Mouse (Mus musculus) ES-E14 (cell line): ENCODE measurements at regions not wholly inside any gene's neighbourhood (a gene's known extent, or its start where the extent isn't known, plus 50 kb on each side); places are given as distances from the start of the nearest gene placed in this dataset.
"Not testable (repeated sequence)": the region's sequence is repeated elsewhere in the genome, so short reads cannot be mapped to it uniquely, and the experiment has no call there.

ENCODE experiments used
- DNase-seq: peaks from one replicate; pipeline ENCODE4 v3.0.0-alpha.2; 2013; ENCODE audit warnings: low read depth, low spot score
- H3K27ac ChIP-seq: 2 replicates; pipeline ENCODE4 v1.5.1; 2012; ENCODE audit warnings: low read depth, mild to moderate bottlenecking, low read length, moderate library complexity, mixed read lengths; ENCODE audit not compliant: poor library complexity, insufficient read depth, severe bottlenecking
- H3K36me3 ChIP-seq: 2 replicates; pipeline ENCODE4 v1.6.1; 2012; ENCODE audit warnings: mild to moderate bottlenecking, low read length, moderate library complexity, mixed read lengths; ENCODE audit not compliant: control insufficient read depth, poor library complexity, insufficient read depth, severe bottlenecking
- H3K4me1 ChIP-seq, 2 experiments: fragments of 150-350 bp in 1 of 2; sonication (generic) in 1 of 2; 2 replicates each; pipeline ENCODE4 v1.6.1; 2012; ENCODE audit warnings: low read length in 2 of 2, mild to moderate bottlenecking in 1 of 2, mixed read lengths in 1 of 2; ENCODE audit not compliant: control insufficient read depth in 2 of 2, insufficient read depth in 2 of 2, poor library complexity in 1 of 2
- H3K4me3 ChIP-seq, 2 experiments: fragments of 150-350 bp in 1 of 2; sonication (generic) in 1 of 2; 2 replicates each; pipeline ENCODE4 v1.5.1; 2012; ENCODE audit warnings: low read length in 2 of 2, low read depth in 1 of 2, mild to moderate bottlenecking in 1 of 2, mixed read lengths in 1 of 2; ENCODE audit not compliant: insufficient read depth in 1 of 2, poor library complexity in 1 of 2, severe bottlenecking in 1 of 2
- H3K9ac ChIP-seq: 2 replicates; pipeline ENCODE4 v1.6.1; 2012; ENCODE audit warnings: low read depth, mild to moderate bottlenecking, low read length, mixed read lengths; ENCODE audit not compliant: poor library complexity, insufficient read depth, severe bottlenecking
- H3K9me3 ChIP-seq: fragments of 150-350 bp; sonication (generic); 2 replicates; pipeline ENCODE4 v1.6.1; 2012; ENCODE audit warnings: low read depth, mild to moderate bottlenecking, low read length; ENCODE audit not compliant: control insufficient read depth, insufficient read depth
- CHD2 ChIP-seq: IDR thresholded peaks from 2 replicates; pipeline ENCODE4 v1.6.1; 2014; ENCODE audit warnings: mild to moderate bottlenecking, low read depth, low read length, inconsistent platforms
- HCFC1 ChIP-seq: IDR thresholded peaks from 2 replicates; pipeline ENCODE4 v1.6.1; 2012; ENCODE audit warnings: low read length, inconsistent platforms, borderline replicate concordance; ENCODE audit not compliant: insufficient read depth
- MAFK ChIP-seq: IDR thresholded peaks from 2 replicates; pipeline ENCODE4 v1.6.1; 2014; ENCODE audit warnings: mild to moderate bottlenecking, low read depth, low read length, inconsistent platforms; ENCODE audit not compliant: insufficient read depth
- ZC3H11A ChIP-seq: IDR thresholded peaks from 2 replicates; pipeline ENCODE4 v1.6.1; 2012; ENCODE audit warnings: low read depth, mild to moderate bottlenecking, inconsistent platforms, low read length, borderline replicate concordance
- ZNF384 ChIP-seq: IDR thresholded peaks from 2 replicates; pipeline ENCODE4 v1.6.1; 2012; ENCODE audit warnings: low read depth, low read length, inconsistent platforms
- in situ Hi-C, 2 experiments: fragments of 600-800 bp; cut with MboI; formaldehyde crosslinking; loops; one replicate each; pipeline ENCODE4 v1.15.1; 2025; ENCODE audit warnings: low sequenced_read_pairs in 2 of 2, inconsistent platforms in 1 of 2; ENCODE audit not compliant: unreplicated experiment in 2 of 2

DNA sequence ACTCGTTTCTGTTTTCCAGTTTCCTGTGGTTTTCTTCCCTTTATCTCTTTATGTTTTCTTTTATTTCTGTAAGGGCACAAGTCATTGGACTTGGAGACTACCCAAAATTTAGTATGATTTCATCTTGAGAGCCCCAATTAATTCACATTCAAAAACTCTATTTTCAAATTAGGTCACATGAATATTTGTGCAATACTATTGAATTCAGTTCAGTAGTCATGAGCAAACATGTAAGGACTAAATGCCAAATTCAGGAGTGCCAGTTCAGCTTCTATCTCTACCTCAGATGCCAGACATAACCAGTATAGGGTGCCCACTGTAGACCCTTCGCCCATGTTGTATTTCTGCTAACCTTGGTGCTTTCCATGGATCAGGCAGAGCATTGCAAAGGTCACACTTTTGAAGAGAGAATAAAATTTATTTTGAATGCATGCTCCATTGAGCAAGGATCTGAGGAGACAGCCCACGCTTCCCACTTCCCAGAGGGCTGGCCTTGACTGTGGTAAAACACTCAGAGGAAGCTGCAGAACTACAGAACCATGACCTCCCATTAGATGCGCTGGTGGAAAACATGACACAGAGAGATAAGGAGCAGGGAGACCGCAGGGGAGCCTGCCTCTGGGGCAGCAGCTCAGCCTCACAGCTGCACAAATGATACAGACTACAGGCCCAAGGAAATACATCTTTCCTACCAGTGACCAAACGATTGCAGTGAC is 135.9 kb upstream of the Plxna2 start:
- H3K36me3 ChIP-seq, result no peaks in the 10 kb centered on the region
- no peak for DNase-seq
- in situ Hi-C loops, result no loop called here
- H3K9ac ChIP-seq, result no peak overlapping the region
- no peak overlapping the region for H3K4me3 ChIP-seq
- no peak for TF ChIP-seq HCFC1
- TF ChIP-seq MAFK, result no peak
- TF ChIP-seq ZC3H11A, result no peak
- no peak for TF ChIP-seq CHD2
- TF ChIP-seq ZNF384, result no peak
- no peaks in the 10 kb centered on the region for H3K4me1 ChIP-seq
- H3K9me3 ChIP-seq, result no peaks in the 10 kb centered on the region
- H3K27ac ChIP-seq, result no peak overlapping the region

DNA sequence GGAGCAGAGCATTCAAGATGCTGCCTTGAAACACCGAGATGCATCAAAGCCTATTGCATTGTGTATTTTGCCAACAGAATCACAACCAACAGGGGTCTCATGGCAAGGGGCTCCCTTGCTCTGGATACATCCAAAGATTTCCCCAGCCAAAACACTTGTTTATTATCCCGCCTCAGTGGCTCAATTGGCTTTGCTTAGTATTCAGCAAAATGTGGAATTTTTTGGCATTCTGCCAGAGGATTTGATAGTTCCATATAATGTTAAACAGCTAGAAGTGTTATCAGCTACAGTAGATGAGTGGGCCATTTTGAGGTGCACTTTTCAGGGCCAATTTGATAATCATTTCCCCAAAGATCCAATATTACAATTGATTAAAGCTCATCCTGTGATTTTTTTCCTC is 146.7 kb upstream of the Plxna2 start:
- H3K9ac ChIP-seq, H3K4me1 ChIP-seq, H3K4me3 ChIP-seq, H3K9me3 ChIP-seq, DNase-seq, in situ Hi-C loops, H3K27ac ChIP-seq, H3K36me3 ChIP-seq: not testable (repeated sequence)

DNA sequence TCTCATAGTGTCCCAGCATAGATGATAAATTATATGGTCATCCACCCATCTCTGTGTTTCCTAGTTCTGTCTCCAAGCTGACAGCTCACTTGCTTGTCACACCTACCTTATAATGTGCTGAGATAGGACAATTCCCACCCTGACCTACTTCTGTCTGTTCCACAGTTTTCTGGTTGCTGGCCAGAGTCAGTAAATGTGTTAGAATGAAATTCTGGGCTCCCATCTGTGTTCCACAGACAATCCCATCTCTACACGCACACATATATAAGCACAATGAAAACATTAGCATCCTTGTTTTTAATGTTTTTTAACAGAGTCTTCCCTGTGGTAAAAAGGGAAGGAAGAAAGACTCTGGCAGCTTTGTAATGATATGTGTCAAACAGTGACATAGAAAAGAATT is 165.5 kb upstream of the Plxna2 start:
- no peak overlapping the region for H3K27ac ChIP-seq
- DNase-seq, result no peak
- H3K4me1 ChIP-seq, result no peaks in the 10 kb centered on the region
- in situ Hi-C loops, result no loop called here
- no peak overlapping the region for H3K9ac ChIP-seq
- TF ChIP-seq HCFC1 (no peak), ZC3H11A (no peak), MAFK (no peak), CHD2 (no peak), ZNF384 (no peak)
- no peak overlapping the region for H3K4me3 ChIP-seq
- no peaks in the 10 kb centered on the region for H3K36me3 ChIP-seq
- H3K9me3 ChIP-seq, result no peaks in the 10 kb centered on the region

DNA sequence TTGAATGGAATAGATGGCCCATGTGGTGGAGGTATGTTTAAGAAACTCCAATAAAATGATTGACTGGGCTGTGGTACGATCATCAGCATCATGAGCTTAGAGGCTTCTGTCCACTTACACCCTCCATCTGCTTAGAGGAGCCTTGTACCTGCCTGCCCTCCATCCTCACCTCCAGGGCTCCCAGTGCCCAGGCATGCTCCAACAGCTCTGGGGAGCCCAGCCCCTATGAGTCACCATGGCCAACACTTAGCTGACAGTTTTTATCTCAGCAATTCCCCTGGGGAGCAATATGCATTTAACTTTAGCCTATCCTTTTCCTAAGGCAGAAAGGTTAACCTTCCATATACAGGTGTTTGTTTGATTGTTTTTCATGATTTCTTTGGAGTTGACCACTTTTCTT is 174.3 kb upstream of the Plxna2 start:
- TF ChIP-seq ZC3H11A, result no peak
- TF ChIP-seq CHD2, result no peak
- no peak for TF ChIP-seq HCFC1
- no peak for TF ChIP-seq ZNF384
- no peak for TF ChIP-seq MAFK
- Histone ChIP-seq H3K4me3 (no peak overlapping the region), H3K36me3 (no peaks in the 10 kb centered on the region), H3K9me3 (no peaks in the 10 kb centered on the region), H3K27ac (no peak overlapping the region), H3K9ac (no peak overlapping the region), H3K4me1 (no peaks in the 10 kb centered on the region)
- DNase-seq, result no peak
- in situ Hi-C loops, result no loop called here

DNA sequence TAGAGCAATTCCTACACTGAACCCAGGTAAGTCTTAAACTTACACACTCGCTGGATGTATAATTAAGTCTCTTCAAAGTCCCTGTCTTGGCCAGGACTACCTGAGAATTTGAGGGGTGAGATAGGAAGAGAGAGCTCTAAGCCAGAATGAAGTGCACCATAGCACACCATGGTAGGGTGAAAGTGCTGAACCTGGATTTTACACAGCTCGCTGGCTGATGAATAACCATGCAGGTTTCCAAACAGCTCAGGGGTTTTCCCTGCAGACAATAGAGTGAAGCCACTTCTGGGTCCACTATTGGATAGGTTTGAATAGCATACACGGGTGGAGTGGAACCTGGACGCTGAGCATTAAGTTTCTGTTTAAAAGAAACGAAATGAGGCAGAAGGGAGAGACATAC is 180.7 kb upstream of the Plxna2 start:
- Histone ChIP-seq H3K27ac (no peak overlapping the region), H3K36me3 (no peaks in the 10 kb centered on the region), H3K4me1 (no peaks in the 10 kb centered on the region), H3K9me3 (no peaks in the 10 kb centered on the region), H3K9ac (no peak overlapping the region), H3K4me3 (no peak overlapping the region)
- in situ Hi-C loops, result no loop called here
- TF ChIP-seq MAFK (no peak), ZNF384 (no peak), HCFC1 (no peak), ZC3H11A (no peak), CHD2 (no peak)
- DNase-seq, result no peak
